Mouse (Mus musculus) lung, embryonic 16.5 days (tissue): ENCODE results near the gene 1700129C05Rik. TPM values are rescaled to one million over a fixed set of nuclear protein-coding genes. Genes with fewer than 3 reads are reported as not detected.

Experiments used
- ATAC-seq: fragments of 200-750 bp; cut with Nextera tagmentation; 2 replicates; pipeline ENCODE4 v1.8.0; 2017; ENCODE audit warnings: low read depth, mild to moderate bottlenecking, moderate library complexity
- H3K27ac ChIP-seq: fragments of 300-500 bp; sonication (generic); 2 replicates; pipeline ENCODE4 v1.5.1; 2014; ENCODE audit warnings: mild to moderate bottlenecking, control low read depth, low read length
- H3K27me3 ChIP-seq: fragments of 300-500 bp; sonication (generic); 2 replicates; pipeline ENCODE4 v1.6.1; 2014; ENCODE audit warnings: low read depth, low read length, mixed read lengths; ENCODE audit not compliant: control insufficient read depth, insufficient read depth
- H3K36me3 ChIP-seq: fragments of 300-500 bp; sonication (generic); 2 replicates; pipeline ENCODE4 v1.6.1; 2014; ENCODE audit warnings: low read length; ENCODE audit not compliant: control insufficient read depth, insufficient read depth
- H3K4me1 ChIP-seq: fragments of 300-500 bp; sonication (generic); replicated peaks from 2 replicates; pipeline ENCODE4 v1.6.1; 2014; ENCODE audit warnings: low read length, mixed read lengths; ENCODE audit not compliant: control insufficient read depth, insufficient read depth
- H3K4me2 ChIP-seq: fragments of 300-500 bp; sonication (generic); 2 replicates; pipeline ENCODE4 v1.6.1; 2014; ENCODE audit warnings: low read depth, low read length, control low read depth
- H3K4me3 ChIP-seq: fragments of 300-500 bp; sonication (generic); 2 replicates; pipeline ENCODE4 v1.5.1; 2014; ENCODE audit warnings: mild to moderate bottlenecking, low read length, control low read depth
- H3K9ac ChIP-seq: fragments of 300-500 bp; sonication (generic); 2 replicates; pipeline ENCODE4 v1.6.1; 2014; ENCODE audit warnings: low read length, control low read depth
- H3K9me3 ChIP-seq: fragments of 300-500 bp; sonication (generic); 2 replicates; pipeline ENCODE4 v1.6.1; 2016; ENCODE audit warnings: low read length; ENCODE audit not compliant: control insufficient read depth
- WGBS: fragments of 180-500 bp; shearing (Covaris S2); extraction: QIAGEN DNeasy Blood & Tissue Kit; methylation state at CpG from one replicate; pipeline ENCODE4 v1.1.7; 2014; 5-methylcytosine and 5-hydroxymethylcytosine counted together
- polyA plus RNA-seq: library from polyadenylated mRNA; unstranded; fragments of >200 nt; fragmentation: Nextera tagmentation; extraction: Ambion mirVana; gene quantifications from 2 replicates; pipeline ENCODE4 v1.2.1, GENCODE M21; 2015

1700129C05Rik gene
- not detected in 2 replicates for polyA plus RNA-seq

GRCm38 (mm10) chr14:59142793-59143192, at the start of gene 1700129C05Rik:
TSS of gene 1700129C05Rik (minus strand) at chr14:59142893.
- 86% methylated on average over 4 of the region's 4 CpGs for WGBS
- no peaks in the 10 kb centered on the region for H3K27me3 ChIP-seq

GRCm38 (mm10) chr14:59186121-59186520, 43.4 kb upstream of the 1700129C05Rik start:
- Histone ChIP-seq H3K4me2 (no peak overlapping the region), H3K9ac (no peak overlapping the region), H3K27ac (no peak overlapping the region), H3K36me3 (no peaks in the 10 kb centered on the region), H3K27me3 (no peaks in the 10 kb centered on the region), H3K9me3 (no peaks in the 10 kb centered on the region), H3K4me1 (no peaks in the 10 kb centered on the region), H3K4me3 (no peak overlapping the region)
- WGBS: 72% methylated on average over 2 of the region's 2 CpGs
- no peak for ATAC-seq

More at GRCm38 (mm10) chr14:59142793-59143192, at the start of gene 1700129C05Rik:
- H3K9me3 ChIP-seq: no peaks in the 10 kb centered on the region
- H3K4me1 ChIP-seq: no peaks in the 10 kb centered on the region
- H3K4me3 ChIP-seq: no peak within 1 kb of the TSS
- H3K36me3 ChIP-seq: no peaks in the 10 kb centered on the region
- no peak within 1 kb of the TSS for H3K27ac ChIP-seq
- no peak within 1 kb of the TSS for H3K9ac ChIP-seq
- no peak within 1 kb of the TSS for H3K4me2 ChIP-seq
- ATAC-seq: no peak

- H3K27me3 ChIP-seq: no peaks in the 10 kb centered on the region
- no peak for ATAC-seq
- H3K27ac ChIP-seq: no peak overlapping the region
- H3K9me3 ChIP-seq: no peaks in the 10 kb centered on the region
- H3K4me1 ChIP-seq: no peaks in the 10 kb centered on the region
- no peak overlapping the region for H3K9ac ChIP-seq
- H3K4me2 ChIP-seq: no peak overlapping the region
- no peaks in the 10 kb centered on the region for H3K36me3 ChIP-seq
- no peak overlapping the region for H3K4me3 ChIP-seq
Observed at GRCm38 (mm10) chr14:59185514-59185913, 42.8 kb upstream of the 1700129C05Rik start.

- 79% methylated on average over 2 of the region's 2 CpGs for WGBS
- Histone ChIP-seq H3K4me1 (no peaks in the 10 kb centered on the region), H3K27ac (no peak overlapping the region), H3K4me2 (no peak overlapping the region), H3K9me3 (no peaks in the 10 kb centered on the region), H3K36me3 (no peaks in the 10 kb centered on the region), H3K9ac (no peak overlapping the region), H3K4me3 (no peak overlapping the region), H3K27me3 (no peaks in the 10 kb centered on the region)
- ATAC-seq: no peak
Observed at GRCm38 (mm10) chr14:59182732-59183131, 40.0 kb upstream of the 1700129C05Rik start.

GRCm38 (mm10) chr14:59178649-59179048, 36.0 kb upstream of the 1700129C05Rik start, which contains the start of gene Gm5142:
TSS of gene Gm5142 (minus strand) at chr14:59178749.
- no peak within 1 kb of the TSS for H3K27ac ChIP-seq
- WGBS: 90% methylated on average over 3 of the region's 3 CpGs
- H3K4me1 ChIP-seq: no peaks in the 10 kb centered on the region
- no peak within 1 kb of the TSS for H3K4me3 ChIP-seq
- H3K4me2 ChIP-seq: no peak within 1 kb of the TSS
- no peaks in the 10 kb centered on the region for H3K9me3 ChIP-seq
- no peaks in the 10 kb centered on the region for H3K27me3 ChIP-seq
- H3K36me3 ChIP-seq: no peaks in the 10 kb centered on the region
- no peak within 1 kb of the TSS for H3K9ac ChIP-seq
- no peak for ATAC-seq

- no peak overlapping the region for H3K9ac ChIP-seq
Observed at GRCm38 (mm10) chr14:59157016-59157698, 14.5 kb upstream of the 1700129C05Rik start.

GRCm38 (mm10) chr14:59155589-59155988, 12.9 kb upstream of the 1700129C05Rik start:
- Histone ChIP-seq H3K4me2 (no peak overlapping the region), H3K27ac (no peak overlapping the region; the same call in 1 of the 2 replicates), H3K36me3 (no peaks in the 10 kb centered on the region), H3K4me3 (no peak overlapping the region), H3K9me3 (no peaks in the 10 kb centered on the region), H3K9ac (no peak overlapping the region), H3K4me1 (no peaks in the 10 kb centered on the region), H3K27me3 (no peaks in the 10 kb centered on the region)
- no peak for ATAC-seq
- WGBS: 73% methylated on average over 2 of the region's 2 CpGs

More at GRCm38 (mm10) chr14:59157016-59157698, 14.5 kb upstream of the 1700129C05Rik start:
- H3K27me3 ChIP-seq: no peaks in the 10 kb centered on the region
- H3K4me1 ChIP-seq: no peaks in the 10 kb centered on the region
- H3K27ac ChIP-seq: no peak overlapping the region
- H3K4me3 ChIP-seq: no peak overlapping the region
- no peak for ATAC-seq
- no peak overlapping the region for H3K4me2 ChIP-seq
- H3K9me3 ChIP-seq: no peaks in the 10 kb centered on the region
- no peaks in the 10 kb centered on the region for H3K36me3 ChIP-seq
- WGBS: 48% methylated on average over 3 of the region's 3 CpGs

- no peak overlapping the region for H3K4me2 ChIP-seq
- WGBS: 2% methylated on average over 2 of the region's 2 CpGs
- ATAC-seq: no peak
- no peaks in the 10 kb centered on the region for H3K4me1 ChIP-seq
- H3K4me3 ChIP-seq: no peak overlapping the region
- H3K27me3 ChIP-seq: no peaks in the 10 kb centered on the region
- no peak overlapping the region for H3K27ac ChIP-seq
- H3K36me3 ChIP-seq: no peaks in the 10 kb centered on the region
- no peak overlapping the region for H3K9ac ChIP-seq
- H3K9me3 ChIP-seq: no peaks in the 10 kb centered on the region
Observed at GRCm38 (mm10) chr14:59114281-59114680, 28.4 kb downstream of the 1700129C05Rik start.

- H3K27ac ChIP-seq: no peak overlapping the region
- no peaks in the 10 kb centered on the region for H3K4me1 ChIP-seq
- no peaks in the 10 kb centered on the region for H3K27me3 ChIP-seq
- H3K36me3 ChIP-seq: no peaks in the 10 kb centered on the region
- no peak overlapping the region for H3K4me3 ChIP-seq
- H3K9ac ChIP-seq: no peak overlapping the region
- no peak for ATAC-seq
- WGBS: 16% methylated on average over 10 of the region's 10 CpGs
- H3K4me2 ChIP-seq: no peak overlapping the region
- no peaks in the 10 kb centered on the region for H3K9me3 ChIP-seq
Observed at GRCm38 (mm10) chr14:59104006-59104605, 38.6 kb downstream of the 1700129C05Rik start.
